Mouse (Mus musculus) CH12.LX (cell line): ENCODE results near the gene Mipep.

ENCODE experiments used
- CTCF ChIP-seq, 2 experiments: IDR thresholded peaks in 1 of 2; conservative IDR thresholded peaks in 1 of 2; 2 replicates each; pipeline ENCODE4 v1.5.1; 2011 to 2012; ENCODE audit warnings: low read depth in 2 of 2, low read length in 2 of 2, improper control_type of control experiment in 1 of 2, inconsistent platforms in 1 of 2, mild to moderate bottlenecking in 1 of 2, moderate library complexity in 1 of 2
- EP300 ChIP-seq: IDR thresholded peaks from 2 replicates; pipeline ENCODE4 v1.6.1; 2011; ENCODE audit warnings: low read length, improper control_type of control experiment
- HCFC1 ChIP-seq: IDR thresholded peaks from 2 replicates; pipeline ENCODE4 v1.6.1; 2012; ENCODE audit warnings: low read depth, mild to moderate bottlenecking, inconsistent platforms, low read length, improper control_type of control experiment
- IRF4 ChIP-seq: IDR thresholded peaks from 2 replicates; pipeline ENCODE4 v1.6.1; 2014; ENCODE audit warnings: low read depth, mild to moderate bottlenecking, inconsistent platforms, low read length, improper control_type of control experiment
- JUND ChIP-seq: conservative IDR thresholded peaks from 2 replicates; pipeline ENCODE4 v1.6.1; 2011; ENCODE audit warnings: low read depth, low read length, improper control_type of control experiment
- POLR2A ChIP-seq: IDR thresholded peaks from 2 replicates; pipeline ENCODE4 v1.6.1; 2011; ENCODE audit warnings: low read depth, mild to moderate bottlenecking, improper control_type of control experiment, low read length
- RCOR1 ChIP-seq: conservative IDR thresholded peaks from 2 replicates; pipeline ENCODE4 v1.6.1; 2012; ENCODE audit warnings: low read depth, mild to moderate bottlenecking, inconsistent platforms, low read length, improper control_type of control experiment
- ZC3H11A ChIP-seq: IDR thresholded peaks from 2 replicates; pipeline ENCODE4 v1.6.1; 2012; ENCODE audit warnings: low read depth, mild to moderate bottlenecking, inconsistent platforms, low read length, improper control_type of control experiment

- TF ChIP-seq HCFC1 (no peak), RCOR1 (no peak), CTCF (conservative IDR thresholded peaks at IDR 0.05 in 1 of 2, IDR thresholded peaks at IDR 0.05 in 1 of 2; ENCODE audit: low read depth in 2 of 2, low read length in 2 of 2) (no peak), POLR2A (no peak), IRF4 (no peak), EP300 (no peak), JUND (no peak), ZC3H11A (no peak)
Measured at GRCm38 (mm10) chr14:60740507-60740906, 43.9 kb upstream of the Mipep start.
